Mouse (Mus musculus): ENCODE data around the gene Galnt14.

GRCm38 (mm10) chr17:73449104-73449503 is 261.1 kb downstream of the Galnt14 start:
- TF ChIP-seq CTCF (IDR thresholded peaks at IDR 0.05; ENCODE audit: low read depth, low read length) (no peak), POLR2A (IDR thresholded peaks at IDR 0.05; ENCODE audit: borderline replicate concordance, low read depth, low read length) (no peak)
